Mouse (Mus musculus) heart, postnatal 0 days (tissue): ENCODE data around the gene Eps15l1.

ENCODE experiments used
- CTCF ChIP-seq: IDR thresholded peaks from 2 replicates; pipeline ENCODE4 v1.5.1; 2016; ENCODE audit warnings: antibody characterized with exemption, control low read depth, low read depth
- EP300 ChIP-seq: IDR thresholded peaks from 2 replicates; pipeline ENCODE4 v1.6.1; 2016; ENCODE audit warnings: antibody characterized with exemption, low read depth

GRCm38 (mm10) chr8:72354272-72354671, 67.0 kb downstream of the Eps15l1 start:
- TF ChIP-seq EP300, result 0 out of 2 replicates have a peak, but pooled peaks have one; percentile 60
- TF ChIP-seq CTCF, result no peak
